Mouse (Mus musculus) forebrain, embryonic 16.5 days (tissue): Measurements from ENCODE around the gene Bicdl1. TPM values are rescaled to one million over a fixed set of nuclear protein-coding genes. Genes with fewer than 3 reads are reported as not detected.

Source experiments
- ATAC-seq: fragments of 200-750 bp; cut with Nextera tagmentation; 2 replicates; pipeline ENCODE4 v1.8.0; 2017; ENCODE audit warnings: mild to moderate bottlenecking, moderate library complexity
- H3K27ac ChIP-seq: fragments of 300-500 bp; sonication (generic); 2 replicates; pipeline ENCODE4 v1.5.1; 2014; ENCODE audit warnings: low read length, control low read depth
- H3K27me3 ChIP-seq: fragments of 300-500 bp; sonication (generic); replicated peaks from 2 replicates; pipeline ENCODE4 v1.6.1; 2014; ENCODE audit warnings: low read length; ENCODE audit not compliant: control insufficient read depth, insufficient read depth
- H3K36me3 ChIP-seq: fragments of 300-500 bp; sonication (generic); 2 replicates; pipeline ENCODE4 v1.6.1; 2014; ENCODE audit not compliant: control insufficient read depth, insufficient read depth
- H3K4me1 ChIP-seq: fragments of 300-500 bp; sonication (generic); replicated peaks from 2 replicates; pipeline ENCODE4 v1.6.1; 2014; ENCODE audit warnings: low read length; ENCODE audit not compliant: control insufficient read depth, insufficient read depth
- H3K4me2 ChIP-seq: fragments of 300-500 bp; sonication (generic); 2 replicates; pipeline ENCODE4 v1.6.1; 2014; ENCODE audit warnings: mild to moderate bottlenecking, low read length, control low read depth
- H3K4me3 ChIP-seq: fragments of 300-500 bp; sonication (generic); replicated peaks from 2 replicates; pipeline ENCODE4 v1.5.1; 2014; ENCODE audit warnings: mild to moderate bottlenecking, low read length, control low read depth
- H3K9ac ChIP-seq: fragments of 300-500 bp; sonication (generic); replicated peaks from 2 replicates; pipeline ENCODE4 v1.6.1; 2014; ENCODE audit warnings: low read depth, low read length, control low read depth
- H3K9me3 ChIP-seq: fragments of 300-500 bp; sonication (generic); 2 replicates; pipeline ENCODE4 v1.6.1; 2016; ENCODE audit warnings: low read length; ENCODE audit not compliant: control insufficient read depth
- WGBS: fragments of 180-500 bp; shearing (Covaris S2); extraction: QIAGEN DNeasy Blood & Tissue Kit; methylation state at CpG from one replicate; pipeline ENCODE4 v1.1.7; 2014; 5-methylcytosine and 5-hydroxymethylcytosine counted together
- microRNA-seq: library from miRNA; unstranded; fragments of <30 nt; microRNA quantifications from one replicate; pipeline ENCODE4, GENCODE M21; 2017
- polyA plus RNA-seq: library from polyadenylated mRNA; unstranded; fragments of >200 nt; fragmentation: Nextera tagmentation; extraction: Ambion mirVana; gene quantifications from 2 replicates; pipeline ENCODE4 v1.2.1, GENCODE M21; 2015

Gene Bicdl1
- polyA plus RNA-seq, 1 experiment from 2014 or later, result 28.6 TPM

- no peak overlapping the region for H3K4me3 ChIP-seq
- no peak overlapping the region for H3K9ac ChIP-seq
- H3K27me3 ChIP-seq, result no peaks in the 10 kb centered on the region
- WGBS, result 90% methylated on average over 11 of the region's 11 CpGs
- peaks cover 51% of the 10 kb centered on the region for H3K36me3 ChIP-seq
- no peak overlapping the region for H3K27ac ChIP-seq
- no peaks in the 10 kb centered on the region for H3K9me3 ChIP-seq
- ATAC-seq, result no peak
- no peak overlapping the region for H3K4me2 ChIP-seq
- H3K4me1 ChIP-seq, result no peaks in the 10 kb centered on the region
Measured at GRCm38 (mm10) chr5:115611566-115611965, 119.9 kb downstream of the Bicdl1 start.

- peaks cover 47% of the 10 kb centered on the region for H3K36me3 ChIP-seq
- H3K9me3 ChIP-seq, result no peaks in the 10 kb centered on the region
- no peak overlapping the region for H3K27ac ChIP-seq
- H3K4me2 ChIP-seq, result no peak overlapping the region
- H3K4me1 ChIP-seq, result no peaks in the 10 kb centered on the region
- no peak overlapping the region for H3K9ac ChIP-seq
- H3K4me3 ChIP-seq, result no peak overlapping the region
- no peak for ATAC-seq
- WGBS, result 96% methylated on average over 6 of the region's 6 CpGs
- H3K27me3 ChIP-seq, result no peaks in the 10 kb centered on the region
Measured at GRCm38 (mm10) chr5:115603561-115603960, 127.9 kb downstream of the Bicdl1 start.

Small RNAs within 50 kb of the gene (microRNA-seq; reads per million reads assigned to microRNA genes)
- not detected for gene Mir7030

Other genes starting within 250 kb of the Bicdl1 start
- gene Sirt4, start 246.9 kb downstream of the Bicdl1 start, polyA plus RNA-seq, result 32.7 and 37.6 TPM in 2 replicates
- gene Pxn, start 224.9 kb downstream of the Bicdl1 start, polyA plus RNA-seq, result 20.6 and 22.5 TPM in 2 replicates
- 944 and 986 TPM in 2 replicates for gene Rplp0, start 172.2 kb downstream of the Bicdl1 start, polyA plus RNA-seq
- 44.7 and 53.6 TPM in 2 replicates for gene Gcn1l1, start 166.4 kb downstream of the Bicdl1 start, polyA plus RNA-seq
- gene Rab35, start 99.7 kb downstream of the Bicdl1 start, polyA plus RNA-seq, result 18.0 and 18.8 TPM in 2 replicates
- 14.5 and 21.0 TPM in 2 replicates for gene Cit, start 113.7 kb upstream of the Bicdl1 start, polyA plus RNA-seq